Mouse (Mus musculus) hindbrain, embryonic 13.5 days (tissue): ENCODE results near the gene Rars2. TPM values are rescaled to one million over a fixed set of nuclear protein-coding genes. Genes with fewer than 3 reads are reported as not detected.

ENCODE experiments used
- ATAC-seq: fragments of 200-750 bp; cut with Nextera tagmentation; 2 replicates; pipeline ENCODE4 v1.8.0; 2017; ENCODE audit warnings: moderate TSS enrichment; ENCODE audit not compliant: low FRiP score
- H3K27ac ChIP-seq: fragments of 300-500 bp; sonication (generic); 2 replicates; pipeline ENCODE4 v1.5.1; 2015; ENCODE audit warnings: inconsistent platforms, mild to moderate bottlenecking, moderate library complexity
- H3K27me3 ChIP-seq: fragments of 300-500 bp; sonication (generic); 2 replicates; pipeline ENCODE4 v1.6.1; 2015; ENCODE audit warnings: mild to moderate bottlenecking, inconsistent platforms
- H3K36me3 ChIP-seq: fragments of 300-500 bp; sonication (generic); 2 replicates; pipeline ENCODE4 v1.6.1; 2015; ENCODE audit warnings: mild to moderate bottlenecking, inconsistent platforms
- H3K4me1 ChIP-seq: fragments of 300-500 bp; sonication (generic); replicated peaks from 2 replicates; pipeline ENCODE4 v1.6.1; 2015; ENCODE audit warnings: inconsistent platforms
- H3K4me2 ChIP-seq: fragments of 300-500 bp; sonication (generic); 2 replicates; pipeline ENCODE4 v1.6.1; 2015; ENCODE audit warnings: inconsistent platforms, mild to moderate bottlenecking, moderate library complexity
- H3K4me3 ChIP-seq: fragments of 300-500 bp; sonication (generic); 2 replicates; pipeline ENCODE4 v1.5.1; 2015; ENCODE audit warnings: mild to moderate bottlenecking, inconsistent platforms
- H3K9ac ChIP-seq: fragments of 300-500 bp; sonication (generic); 2 replicates; pipeline ENCODE4 v1.6.1; 2015; ENCODE audit warnings: mild to moderate bottlenecking, inconsistent platforms
- H3K9me3 ChIP-seq: fragments of 300-500 bp; sonication (generic); 2 replicates; pipeline ENCODE4 v1.6.1; 2016; ENCODE audit warnings: inconsistent platforms
- WGBS: fragments of 180-500 bp; shearing (Covaris S2); methylation state at CpG from one replicate; pipeline ENCODE4 v1.1.7; 2015; 5-methylcytosine and 5-hydroxymethylcytosine counted together
- polyA plus RNA-seq: library from polyadenylated mRNA; unstranded; fragments of >200 nt; fragmentation: Nextera tagmentation; extraction: Ambion mirVana; gene quantifications from 2 replicates; pipeline ENCODE4 v1.2.1, GENCODE M21; 2015

Gene Rars2
- polyA plus RNA-seq, 1 experiment from 2014 or later: 60.0 TPM

DNA sequence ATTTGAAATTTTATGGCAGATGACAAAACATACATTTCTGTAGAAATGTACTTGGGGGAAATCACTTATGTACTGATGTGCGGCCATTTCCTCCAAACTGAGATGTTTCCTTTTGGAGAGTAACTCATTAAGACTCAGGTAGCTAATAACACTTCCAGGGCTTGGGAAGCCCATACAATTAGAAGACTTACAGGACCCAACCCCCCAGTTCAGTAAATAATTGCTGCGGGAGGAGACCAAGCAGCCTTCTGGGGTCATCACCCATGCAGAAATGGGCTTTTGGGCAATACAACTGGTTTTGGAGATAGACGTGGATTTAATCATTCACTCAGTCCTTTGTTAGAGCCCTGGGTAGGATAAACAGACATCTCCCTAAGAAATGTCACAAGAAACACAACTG is 92.5 kb downstream of the Rars2 start:
- Histone ChIP-seq H3K9me3 (no peaks in the 10 kb centered on the region), H3K4me1 (no peaks in the 10 kb centered on the region), H3K9ac (no peak overlapping the region), H3K4me2 (no peak overlapping the region), H3K4me3 (no peak overlapping the region), H3K36me3 (no peaks in the 10 kb centered on the region), H3K27ac (no peak overlapping the region), H3K27me3 (no peaks in the 10 kb centered on the region)
- WGBS: 66% methylated on average over 3 of the region's 3 CpGs
- ATAC-seq: no peak

DNA sequence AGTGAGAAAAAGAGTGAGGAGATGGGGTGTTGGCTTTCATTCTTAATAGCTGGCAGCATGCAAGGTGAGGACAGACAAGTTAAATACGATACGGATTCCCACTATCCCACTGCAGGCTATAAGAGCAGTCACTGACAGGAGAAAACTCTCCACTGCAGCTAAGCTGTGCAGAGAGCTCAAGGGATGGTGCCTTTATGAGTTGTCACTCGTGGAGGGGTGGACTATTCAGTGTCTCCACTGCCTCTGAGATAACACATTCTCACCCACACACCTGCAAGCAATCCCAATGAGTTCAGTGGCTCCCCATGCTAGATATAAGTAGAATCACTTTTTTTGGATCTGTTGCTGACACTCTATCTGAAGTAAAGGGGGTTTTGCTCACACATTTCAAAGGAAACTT is 93.4 kb downstream of the Rars2 start:
- WGBS: 74% methylated on average over 3 of the region's 3 CpGs

More for the DNA sequence above, 93.4 kb downstream of the Rars2 start:
- Histone ChIP-seq H3K27ac (no peak overlapping the region), H3K9ac (no peak overlapping the region), H3K4me3 (no peak overlapping the region), H3K4me1 (no peaks in the 10 kb centered on the region), H3K36me3 (no peaks in the 10 kb centered on the region), H3K9me3 (no peaks in the 10 kb centered on the region), H3K27me3 (no peaks in the 10 kb centered on the region), H3K4me2 (no peak overlapping the region)
- no peak for ATAC-seq

Other genes starting within 250 kb of the Rars2 start
- gene Akirin2, start 64.0 kb upstream of the Rars2 start, polyA plus RNA-seq: 91.5 and 100 TPM in 2 replicates
- 89.2 and 90.9 TPM in 2 replicates for gene Orc3, start within 50 bp of the Rars2 start, polyA plus RNA-seq
- 52.6 and 55.7 TPM in 2 replicates for gene Slc35a1, start 72.5 kb downstream of the Rars2 start, polyA plus RNA-seq
- gene Cfap206, start 115.2 kb downstream of the Rars2 start, polyA plus RNA-seq: 2.7 and 4.7 TPM in 2 replicates
- gene Gm136, start 141.3 kb downstream of the Rars2 start, polyA plus RNA-seq: not detected in 2 replicates
- 50.8 and 55.0 TPM in 2 replicates for gene Smim8, start 163.5 kb downstream of the Rars2 start, polyA plus RNA-seq